Mouse (Mus musculus): ENCODE results near the gene Nt5c2. TPM values are rescaled to one million over a fixed set of nuclear protein-coding genes. Genes with fewer than 3 reads are reported as not detected.
A peak's percentile ranks its signal among the peaks of the same experiment; 100 is the strongest.

Nt5c2 gene
- total and polyA plus RNA-seq, 3 experiments, result 17.0 to 158 (median 148) TPM

GRCm38 (mm10) chr19:46893484-46893883, 121.5 kb downstream of the Nt5c2 start:
- DNase-seq (ENCODE audit: low spot score) (no peak), ATAC-seq (ENCODE audit: extremely low read depth, insufficient number of reproducible peaks, low FRiP score, poor library complexity, severe bottlenecking) (no peak)
- Histone ChIP-seq H3K9me3 (replicated peaks) (peaks cover 12% of the 10 kb centered on the region), H3K4me3 (ENCODE audit: low read depth, low read length) (no peak overlapping the region), H3K36me3 (replicated peaks) (peaks cover 89% of the 10 kb centered on the region), H3K4me1 (ENCODE audit: insufficient read depth, low read depth, low read length) (peaks cover 20% of the 10 kb centered on the region), H3K27me3 (ENCODE audit: insufficient read depth, low read length) (no peaks in the 10 kb centered on the region)
- no peak for TF ChIP-seq CTCF (IDR thresholded peaks at IDR 0.05; ENCODE audit: low read depth, low read length)
- TF ChIP-seq GATA1 (IDR thresholded peaks at IDR 0.05; ENCODE audit: borderline replicate concordance, low read length), result no peak
- no peak for TF ChIP-seq POLR2AphosphoS5 (IDR thresholded peaks at IDR 0.05; ENCODE audit: insufficient replicate concordance, low read depth, low read length)
- TF ChIP-seq TAL1 (conservative IDR thresholded peaks at IDR 0.05; ENCODE audit: low read depth, low read length), result no peak
- TF ChIP-seq GATA2 (IDR thresholded peaks at IDR 0.05; ENCODE audit: borderline replicate concordance, low read depth, low read length), result no peak

GRCm38 (mm10) chr19:46892856-46893255, 122.1 kb downstream of the Nt5c2 start:
- DNase-seq (ENCODE audit: low spot score), result no peak
- H3K36me3 ChIP-seq (replicated peaks), result peaks cover 89% of the 10 kb centered on the region
- TF ChIP-seq CTCF (IDR thresholded peaks at IDR 0.05; ENCODE audit: low read depth, low read length), result no peak
- no peak for TF ChIP-seq TAL1 (conservative IDR thresholded peaks at IDR 0.05; ENCODE audit: low read depth, low read length)
- TF ChIP-seq GATA2 (IDR thresholded peaks at IDR 0.05; ENCODE audit: borderline replicate concordance, low read depth, low read length), result no peak
- no peak for TF ChIP-seq GATA1 (IDR thresholded peaks at IDR 0.05; ENCODE audit: borderline replicate concordance, low read length)
- no peak for TF ChIP-seq POLR2AphosphoS5 (IDR thresholded peaks at IDR 0.05; ENCODE audit: insufficient replicate concordance, low read depth, low read length)

GRCm38 (mm10) chr19:46890657-46891056, 124.3 kb downstream of the Nt5c2 start:
- DNase-seq (ENCODE audit: low spot score), result no peak
- Histone ChIP-seq H3K4me3 (ENCODE audit: low read depth, low read length) (no peak overlapping the region), H3K27me3 (ENCODE audit: insufficient read depth, low read length) (no peaks in the 10 kb centered on the region), H3K4me1 (ENCODE audit: insufficient read depth, low read depth, low read length) (peaks cover 32% of the 10 kb centered on the region), H3K36me3 (replicated peaks) (peaks cover 93% of the 10 kb centered on the region), H3K9me3 (replicated peaks) (no peaks in the 10 kb centered on the region)
- TF ChIP-seq POLR2AphosphoS5 (IDR thresholded peaks at IDR 0.05; ENCODE audit: insufficient replicate concordance, low read depth, low read length), result no peak
- no peak for TF ChIP-seq GATA1 (IDR thresholded peaks at IDR 0.05; ENCODE audit: borderline replicate concordance, low read length)
- TF ChIP-seq TAL1 (conservative IDR thresholded peaks at IDR 0.05; ENCODE audit: low read depth, low read length), result no peak
- no peak for ATAC-seq (ENCODE audit: extremely low read depth, insufficient number of reproducible peaks, low FRiP score, poor library complexity, severe bottlenecking)

More at GRCm38 (mm10) chr19:46892856-46893255, 122.1 kb downstream of the Nt5c2 start:
- Histone ChIP-seq H3K27me3 (ENCODE audit: insufficient read depth, low read length) (no peaks in the 10 kb centered on the region), H3K4me1 (ENCODE audit: insufficient read depth, low read depth, low read length) (peaks cover 26% of the 10 kb centered on the region), H3K9me3 (replicated peaks) (peaks cover 7% of the 10 kb centered on the region), H3K4me3 (ENCODE audit: low read depth, low read length) (no peak overlapping the region)
- ATAC-seq (ENCODE audit: extremely low read depth, insufficient number of reproducible peaks, low FRiP score, poor library complexity, severe bottlenecking), result no peak

- H3K4me3 ChIP-seq (ENCODE audit: low read depth, low read length), result no peak overlapping the region
- DNase-seq (ENCODE audit: low spot score), result no peak
- no peaks in the 10 kb centered on the region for H3K27me3 ChIP-seq (ENCODE audit: insufficient read depth, low read length)
- H3K36me3 ChIP-seq (replicated peaks), result peaks cover 94% of the 10 kb centered on the region
- peaks cover 32% of the 10 kb centered on the region for H3K4me1 ChIP-seq (ENCODE audit: insufficient read depth, low read depth, low read length)
- ATAC-seq (ENCODE audit: extremely low read depth, insufficient number of reproducible peaks, low FRiP score, poor library complexity, severe bottlenecking), result no peak
- TF ChIP-seq GATA2 (IDR thresholded peaks at IDR 0.05; ENCODE audit: borderline replicate concordance, low read depth, low read length), result no peak
- no peak for TF ChIP-seq GATA1 (IDR thresholded peaks at IDR 0.05; ENCODE audit: borderline replicate concordance, low read length)
- H3K9me3 ChIP-seq (replicated peaks), result no peaks in the 10 kb centered on the region
Measured at GRCm38 (mm10) chr19:46889666-46890065, 125.3 kb downstream of the Nt5c2 start.

- peak overlapping the region; percentile 32; the same call in 1 of the 2 replicates for H3K4me3 ChIP-seq (ENCODE audit: low read depth, low read length)
- peak; percentile 84 for ATAC-seq (ENCODE audit: extremely low read depth, insufficient number of reproducible peaks, low FRiP score, poor library complexity, severe bottlenecking)
Measured at GRCm38 (mm10) chr19:46887811-46888527, 127.0 kb downstream of the Nt5c2 start.

GRCm38 (mm10) chr19:46886826-46887225, 128.1 kb downstream of the Nt5c2 start:
- TF ChIP-seq POLR2AphosphoS5 (IDR thresholded peaks at IDR 0.05; ENCODE audit: insufficient replicate concordance, low read depth, low read length) (no peak), CTCF (IDR thresholded peaks at IDR 0.05; ENCODE audit: low read depth, low read length) (no peak), GATA2 (IDR thresholded peaks at IDR 0.05; ENCODE audit: borderline replicate concordance, low read depth, low read length) (no peak), TAL1 (conservative IDR thresholded peaks at IDR 0.05; ENCODE audit: low read depth, low read length) (no peak), GATA1 (IDR thresholded peaks at IDR 0.05; ENCODE audit: borderline replicate concordance, low read length) (no peak)
- Histone ChIP-seq H3K27me3 (ENCODE audit: insufficient read depth, low read length) (no peaks in the 10 kb centered on the region), H3K36me3 (replicated peaks) (peaks cover 99% of the 10 kb centered on the region), H3K4me3 (ENCODE audit: low read depth, low read length) (no peak overlapping the region), H3K4me1 (ENCODE audit: insufficient read depth, low read depth, low read length) (peaks cover 32% of the 10 kb centered on the region), H3K9me3 (replicated peaks) (no peaks in the 10 kb centered on the region)
- no peak for ATAC-seq (ENCODE audit: extremely low read depth, insufficient number of reproducible peaks, low FRiP score, poor library complexity, severe bottlenecking)
- DNase-seq (ENCODE audit: low spot score), result no peak

More at GRCm38 (mm10) chr19:46887811-46888527, 127.0 kb downstream of the Nt5c2 start:
- Histone ChIP-seq H3K27me3 (ENCODE audit: insufficient read depth, low read length) (no peaks in the 10 kb centered on the region), H3K36me3 (replicated peaks) (peaks cover 99% of the 10 kb centered on the region), H3K4me1 (ENCODE audit: insufficient read depth, low read depth, low read length) (peaks cover 30% of the 10 kb centered on the region), H3K9me3 (replicated peaks) (no peaks in the 10 kb centered on the region)
- peak; percentile 30 for DNase-seq (ENCODE audit: low spot score)
- TF ChIP-seq GATA1 (IDR thresholded peaks at IDR 0.05; ENCODE audit: borderline replicate concordance, low read length), result no peak
- TF ChIP-seq TAL1 (conservative IDR thresholded peaks at IDR 0.05; ENCODE audit: low read depth, low read length), result peak; percentile 40; the same call in 1 of the 2 replicates
